Mouse (Mus musculus) lung, embryonic 15.5 days (tissue): Measurements from ENCODE around the gene Plekha7. TPM values are rescaled to one million over a fixed set of nuclear protein-coding genes. Genes with fewer than 3 reads are reported as not detected.

ENCODE experiments used
- ATAC-seq: fragments of 200-750 bp; cut with Nextera tagmentation; 2 replicates; pipeline ENCODE4 v1.8.0; 2017; ENCODE audit warnings: moderate number of reproducible peaks, borderline replicate concordance; ENCODE audit not compliant: low FRiP score, low TSS enrichment; ENCODE audit errors: extremely low read depth
- H3K27ac ChIP-seq: fragments of 300-500 bp; sonication (generic); 2 replicates; pipeline ENCODE4 v1.5.1; 2015; ENCODE audit warnings: moderate library complexity, mild to moderate bottlenecking, inconsistent platforms
- H3K27me3 ChIP-seq: fragments of 300-500 bp; sonication (generic); 2 replicates; pipeline ENCODE4 v1.6.1; 2015; ENCODE audit warnings: inconsistent platforms
- H3K36me3 ChIP-seq: fragments of 300-500 bp; sonication (generic); 2 replicates; pipeline ENCODE4 v1.6.1; 2015; ENCODE audit warnings: inconsistent platforms
- H3K4me1 ChIP-seq: fragments of 300-500 bp; sonication (generic); 2 replicates; pipeline ENCODE4 v1.6.1; 2015; ENCODE audit warnings: inconsistent platforms
- H3K4me2 ChIP-seq: fragments of 300-500 bp; sonication (generic); 2 replicates; pipeline ENCODE4 v1.6.1; 2015; ENCODE audit warnings: inconsistent platforms, mild to moderate bottlenecking, moderate library complexity
- H3K4me3 ChIP-seq: fragments of 300-500 bp; sonication (generic); 2 replicates; pipeline ENCODE4 v1.5.1; 2015; ENCODE audit warnings: mild to moderate bottlenecking, inconsistent platforms
- H3K9ac ChIP-seq: fragments of 300-500 bp; sonication (generic); 2 replicates; pipeline ENCODE4 v1.6.1; 2015; ENCODE audit warnings: inconsistent platforms
- H3K9me3 ChIP-seq: fragments of 300-500 bp; sonication (generic); 2 replicates; pipeline ENCODE4 v1.6.1; 2016; ENCODE audit warnings: inconsistent platforms
- WGBS: fragments of 180-500 bp; shearing (Covaris S2); methylation state at CpG from one replicate; pipeline ENCODE4 v1.1.7; 2015; 5-methylcytosine and 5-hydroxymethylcytosine counted together
- polyA plus RNA-seq: library from polyadenylated mRNA; unstranded; fragments of >200 nt; fragmentation: Nextera tagmentation; extraction: Ambion mirVana; gene quantifications from 2 replicates; pipeline ENCODE4 v1.2.1, GENCODE M21; 2015

Plekha7 gene
- polyA plus RNA-seq, 1 experiment from 2014 or later, result 15.1 TPM

GRCm38 (mm10) chr7:116208880-116209279, 99.3 kb downstream of the Plekha7 start:
- WGBS, result 61% methylated on average over 8 of the region's 8 CpGs
- Histone ChIP-seq H3K9ac (no peak overlapping the region), H3K4me3 (no peak overlapping the region), H3K4me2 (no peak overlapping the region), H3K27ac (no peak overlapping the region), H3K4me1 (peaks cover 14% of the 10 kb centered on the region), H3K27me3 (no peaks in the 10 kb centered on the region), H3K36me3 (no peaks in the 10 kb centered on the region), H3K9me3 (no peaks in the 10 kb centered on the region)
- no peak for ATAC-seq

- Histone ChIP-seq H3K36me3 (no peaks in the 10 kb centered on the region), H3K4me1 (peaks cover 13% of the 10 kb centered on the region), H3K9me3 (no peaks in the 10 kb centered on the region), H3K9ac (no peak overlapping the region), H3K4me2 (no peak overlapping the region), H3K4me3 (no peak overlapping the region), H3K27me3 (no peaks in the 10 kb centered on the region), H3K27ac (no peak overlapping the region)
- 50% methylated on average over 7 of the region's 7 CpGs for WGBS
- ATAC-seq, result 0 out of 2 replicates have a peak, but pooled peaks have one; percentile 29
These were observed 101.2 kb downstream of the Plekha7 start for GRCm38 (mm10) chr7:116206806-116207571.

GRCm38 (mm10) chr7:116205451-116205850, 102.7 kb downstream of the Plekha7 start:
- 48% methylated on average over 2 of the region's 2 CpGs for WGBS
- no peak overlapping the region for H3K9ac ChIP-seq
- H3K4me1 ChIP-seq, result peaks cover 8% of the 10 kb centered on the region; the same call in 1 of the 2 replicates

DNA sequence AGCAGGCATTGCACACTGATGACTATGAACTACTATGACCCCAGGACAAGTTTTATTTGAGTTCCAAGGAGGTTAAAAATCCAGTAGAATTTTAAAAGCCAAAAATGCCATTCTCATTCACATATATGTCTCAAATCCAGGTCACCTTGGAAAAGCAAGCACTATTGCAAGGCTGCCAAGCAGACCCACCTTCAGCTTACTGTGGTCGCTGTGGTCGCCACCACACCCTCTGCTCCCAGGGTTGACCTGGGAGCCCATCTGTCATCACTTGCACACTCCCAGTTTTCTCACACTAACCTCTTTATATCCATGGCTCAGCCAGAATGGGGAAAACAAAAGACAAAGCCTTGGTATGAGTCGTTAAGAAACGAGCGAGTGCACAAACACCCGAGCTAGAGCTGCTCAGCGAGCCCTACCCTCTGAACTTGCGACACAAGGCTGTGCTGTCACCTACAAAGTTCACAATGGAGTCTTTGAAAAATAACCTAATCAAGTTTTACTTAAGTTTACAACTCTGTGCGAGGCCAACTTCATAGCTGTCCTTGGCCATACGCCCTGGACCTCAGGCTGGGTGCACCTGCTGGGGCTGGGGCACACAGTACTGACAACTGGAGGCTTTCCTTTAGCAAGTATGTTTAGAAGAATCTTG, 106.0 kb downstream of the Plekha7 start:
- no peak overlapping the region for H3K9ac ChIP-seq
- 51% methylated on average over 10 of the region's 10 CpGs for WGBS
- H3K36me3 ChIP-seq, result no peaks in the 10 kb centered on the region
- H3K4me3 ChIP-seq, result no peak overlapping the region
- ATAC-seq, result no peak
- peaks cover 20% of the 10 kb centered on the region for H3K4me1 ChIP-seq
- no peak overlapping the region for H3K27ac ChIP-seq
- no peaks in the 10 kb centered on the region for H3K9me3 ChIP-seq
- no peak overlapping the region for H3K4me2 ChIP-seq
- H3K27me3 ChIP-seq, result no peaks in the 10 kb centered on the region

More at GRCm38 (mm10) chr7:116205451-116205850, 102.7 kb downstream of the Plekha7 start:
- Histone ChIP-seq H3K36me3 (no peaks in the 10 kb centered on the region), H3K9me3 (no peaks in the 10 kb centered on the region), H3K4me3 (no peak overlapping the region), H3K27ac (no peak overlapping the region), H3K4me2 (no peak overlapping the region), H3K27me3 (no peaks in the 10 kb centered on the region)
- ATAC-seq, result no peak

- no peaks in the 10 kb centered on the region for H3K36me3 ChIP-seq
- H3K4me3 ChIP-seq, result no peak overlapping the region
- no peak overlapping the region for H3K27ac ChIP-seq
- H3K27me3 ChIP-seq, result no peaks in the 10 kb centered on the region
- H3K4me2 ChIP-seq, result no peak overlapping the region
- peaks cover 25% of the 10 kb centered on the region for H3K4me1 ChIP-seq
- WGBS, result 71% methylated on average over 1 of the region's 1 CpGs
- ATAC-seq, result no peak
- H3K9ac ChIP-seq, result no peak overlapping the region
- no peaks in the 10 kb centered on the region for H3K9me3 ChIP-seq
These were observed 107.2 kb downstream of the Plekha7 start for GRCm38 (mm10) chr7:116200951-116201351.

DNA sequence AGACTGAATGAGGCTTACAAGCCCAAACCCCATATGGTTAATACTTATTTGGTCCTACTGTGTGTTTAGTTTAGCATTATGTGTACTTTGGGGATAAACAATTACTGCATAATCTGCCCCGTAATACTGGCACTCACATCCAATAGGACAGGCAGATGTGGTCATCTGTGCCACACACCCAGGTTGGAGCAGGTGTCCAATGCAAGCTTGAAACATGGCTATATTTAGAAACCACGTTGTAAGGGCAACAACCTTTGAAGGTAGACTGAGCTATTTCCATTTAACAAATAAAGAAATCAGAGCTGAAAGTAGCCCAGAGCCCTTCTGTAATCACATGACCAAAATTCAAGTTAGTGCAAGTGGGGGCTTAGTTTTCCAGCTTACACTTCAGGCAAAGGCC, 107.6 kb downstream of the Plekha7 start:
- no peaks in the 10 kb centered on the region for H3K36me3 ChIP-seq
- no peak overlapping the region for H3K4me2 ChIP-seq
- H3K4me3 ChIP-seq, result no peak overlapping the region
- H3K27ac ChIP-seq, result no peak overlapping the region
- peaks cover 27% of the 10 kb centered on the region for H3K4me1 ChIP-seq
- no peak for ATAC-seq
- no peaks in the 10 kb centered on the region for H3K27me3 ChIP-seq
- no peak overlapping the region for H3K9ac ChIP-seq
- WGBS, result 72% methylated on average over 2 of the region's 2 CpGs
- no peaks in the 10 kb centered on the region for H3K9me3 ChIP-seq

DNA sequence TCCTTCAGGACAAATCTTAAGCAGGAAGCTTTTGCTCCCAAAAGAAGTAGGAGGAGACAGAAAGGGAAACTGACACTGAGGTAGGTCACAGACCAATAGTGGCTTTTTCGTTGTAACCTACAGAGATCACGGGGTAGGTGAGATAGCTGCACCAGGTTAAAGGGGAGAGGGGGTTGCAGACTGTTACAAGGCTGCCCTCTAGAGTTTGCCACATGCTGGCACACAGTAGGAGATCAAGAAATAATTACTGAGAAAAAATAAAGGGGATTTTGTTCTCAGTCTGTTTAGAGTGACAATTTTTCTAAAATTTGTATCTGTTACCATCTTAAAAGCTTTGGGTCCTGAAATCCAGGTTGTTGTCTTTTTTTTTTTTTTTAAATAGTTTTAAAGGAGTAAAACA, 109.3 kb downstream of the Plekha7 start:
- Histone ChIP-seq H3K36me3 (no peaks in the 10 kb centered on the region), H3K27me3 (no peaks in the 10 kb centered on the region), H3K4me2 (no peak overlapping the region), H3K9me3 (no peaks in the 10 kb centered on the region), H3K9ac (no peak overlapping the region), H3K4me3 (no peak overlapping the region), H3K4me1 (peaks cover 29% of the 10 kb centered on the region), H3K27ac (peak overlapping the region; percentile 79)
- no peak for ATAC-seq
- WGBS, result 27% methylated on average over 2 of the region's 2 CpGs

DNA sequence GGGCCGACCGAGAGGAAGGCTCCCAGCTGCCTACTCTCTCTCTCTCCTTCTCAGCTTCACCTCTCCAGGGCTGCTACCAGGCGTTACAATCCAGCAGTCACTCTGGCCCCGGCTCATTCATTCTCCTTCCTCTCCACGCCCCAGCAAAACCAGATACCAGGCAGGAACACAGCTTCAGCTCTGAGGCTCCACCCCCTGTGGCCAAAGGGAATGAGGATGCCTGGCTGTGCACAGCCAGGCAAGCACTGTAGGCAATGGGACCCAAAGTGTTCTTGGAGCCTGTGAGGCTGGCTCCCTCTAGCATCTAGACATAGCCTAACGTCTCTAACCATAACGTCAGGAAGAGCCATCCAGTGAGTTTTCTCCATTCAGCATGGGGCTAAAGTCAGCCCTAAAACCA, 109.8 kb downstream of the Plekha7 start:
- Histone ChIP-seq H3K27me3 (no peaks in the 10 kb centered on the region), H3K4me1 (peaks cover 33% of the 10 kb centered on the region), H3K9ac (no peak overlapping the region), H3K9me3 (no peaks in the 10 kb centered on the region), H3K27ac (peak overlapping the region; percentile 79), H3K36me3 (no peaks in the 10 kb centered on the region), H3K4me3 (no peak overlapping the region), H3K4me2 (peak overlapping the region; percentile 27; the same call in 1 of the 2 replicates)
- ATAC-seq, result peak; percentile 83; the same call in 1 of the 2 replicates
- 2% methylated on average over 7 of the region's 7 CpGs for WGBS

- Histone ChIP-seq H3K9me3 (no peaks in the 10 kb centered on the region), H3K4me1 (peaks cover 33% of the 10 kb centered on the region), H3K27ac (peak overlapping the region; percentile 79), H3K4me3 (no peak overlapping the region), H3K27me3 (no peaks in the 10 kb centered on the region), H3K9ac (no peak overlapping the region), H3K36me3 (no peaks in the 10 kb centered on the region), H3K4me2 (peak overlapping the region; percentile 27)
- no peak for ATAC-seq
- WGBS, result 34% methylated on average over 8 of the region's 8 CpGs
These were observed 111.0 kb downstream of the Plekha7 start for GRCm38 (mm10) chr7:116196974-116197679.

DNA sequence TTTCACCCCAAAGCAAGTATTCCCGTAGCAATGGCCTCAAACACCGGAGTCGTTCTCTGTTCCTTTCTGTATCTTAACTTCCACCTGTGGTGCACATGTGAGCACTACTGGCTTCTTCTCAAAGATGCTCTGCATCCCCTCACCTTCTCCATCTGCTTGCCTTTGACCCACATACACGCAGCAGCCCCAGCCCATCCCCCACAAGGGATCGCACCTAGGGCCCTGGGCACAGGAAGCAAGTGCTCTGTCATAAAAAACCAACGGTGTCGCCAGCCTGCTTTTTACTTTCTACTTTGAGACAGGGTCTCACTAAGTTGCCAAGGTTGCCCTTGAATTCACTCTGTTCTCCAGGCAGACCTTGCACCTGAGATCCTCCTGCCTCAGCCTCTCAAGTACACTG, 113.2 kb downstream of the Plekha7 start:
- H3K27me3 ChIP-seq, result no peaks in the 10 kb centered on the region
- H3K9ac ChIP-seq, result no peak overlapping the region
- ATAC-seq, result no peak
- H3K4me2 ChIP-seq, result no peak overlapping the region
- 80% methylated on average over 7 of the region's 7 CpGs for WGBS
- no peaks in the 10 kb centered on the region for H3K9me3 ChIP-seq
- peaks cover 46% of the 10 kb centered on the region for H3K4me1 ChIP-seq
- no peak overlapping the region for H3K4me3 ChIP-seq
- no peak overlapping the region for H3K27ac ChIP-seq
- no peaks in the 10 kb centered on the region for H3K36me3 ChIP-seq

- ATAC-seq, result no peak
- WGBS, result 71% methylated on average over 7 of the region's 7 CpGs
These were observed 115.2 kb downstream of the Plekha7 start for GRCm38 (mm10) chr7:116192966-116193365.

More at GRCm38 (mm10) chr7:116192966-116193365, 115.2 kb downstream of the Plekha7 start:
- H3K9ac ChIP-seq, result no peak overlapping the region
- no peaks in the 10 kb centered on the region for H3K27me3 ChIP-seq
- no peaks in the 10 kb centered on the region for H3K36me3 ChIP-seq
- peak overlapping the region; percentile 18; the same call in 1 of the 2 replicates for H3K27ac ChIP-seq
- H3K4me2 ChIP-seq, result no peak overlapping the region
- no peak overlapping the region for H3K4me3 ChIP-seq
- peaks cover 45% of the 10 kb centered on the region for H3K4me1 ChIP-seq
- no peaks in the 10 kb centered on the region for H3K9me3 ChIP-seq
